Mouse (Mus musculus): Measurements from ENCODE around the gene Misp. TPM values are rescaled to one million over a fixed set of nuclear protein-coding genes. Genes with fewer than 3 reads are reported as not detected.

Misp gene
- polyA plus RNA-seq, 1 experiment from 2014 or later: 204 TPM

DNA sequence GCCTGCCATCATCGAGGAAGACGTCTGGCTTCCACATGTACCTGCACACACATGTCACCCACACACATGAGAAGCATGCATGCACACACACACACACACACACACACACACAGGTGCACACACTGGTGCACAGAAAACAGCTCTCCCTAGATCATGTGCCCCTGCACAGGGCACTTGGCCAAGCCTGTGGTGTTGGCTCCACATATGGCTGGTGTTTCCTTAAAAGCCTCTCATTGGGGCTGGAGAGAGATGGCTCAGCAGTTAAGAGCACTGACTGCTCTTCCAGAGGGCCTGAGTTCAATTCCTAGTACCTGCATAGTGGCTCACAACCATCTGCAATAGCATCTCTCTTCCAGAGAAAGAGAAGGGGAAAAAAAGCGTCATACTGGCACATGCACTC is 10.8 kb downstream of the Misp start:
- no peak for ATAC-seq

DNA sequence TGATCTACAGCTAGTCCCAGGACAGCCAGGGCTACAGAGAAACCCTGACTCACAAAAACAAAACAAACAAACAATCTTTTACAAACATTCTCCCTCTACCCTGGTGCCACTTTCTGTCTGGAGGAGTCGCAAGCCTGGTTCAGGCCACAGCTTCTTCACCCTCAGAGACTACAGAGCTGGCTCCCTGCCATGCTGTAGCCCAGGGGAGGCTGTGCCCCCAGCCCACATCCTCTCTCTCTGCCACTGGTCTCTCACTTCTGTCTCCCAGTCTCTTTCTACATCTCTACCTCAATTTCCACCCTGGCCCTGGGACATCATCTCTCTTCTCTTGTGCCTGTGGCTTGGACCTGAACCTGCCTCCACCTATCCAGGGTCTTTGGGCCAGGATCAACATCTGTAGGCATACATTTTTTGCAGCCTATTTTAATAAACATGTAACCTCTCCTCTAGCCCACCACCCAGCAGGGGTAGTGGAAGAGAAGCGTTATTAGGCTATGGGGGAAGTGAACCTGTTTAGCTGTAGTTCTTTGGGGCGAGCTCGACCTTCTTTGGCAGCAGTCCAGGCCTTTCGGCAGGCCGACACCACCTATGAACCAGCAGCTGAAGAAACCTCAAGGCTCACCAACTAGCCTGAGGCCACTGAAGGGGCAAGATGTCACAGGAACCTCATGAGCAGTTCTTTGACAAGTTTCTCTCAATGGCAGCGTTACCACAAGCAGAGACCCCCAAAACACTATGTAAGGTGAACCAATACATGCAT is 11.4 kb downstream of the Misp start:
- peaks cover 18% of the 10 kb centered on the region; the same call in 1 of the 2 replicates for H3K4me1 ChIP-seq (ENCODE audit: control insufficient read depth, insufficient read depth, low read length)
- 0 out of 2 replicates have a peak overlapping the region, but pooled peaks have one; percentile 25 for H3K9ac ChIP-seq (ENCODE audit: low read depth, low read length)
- H3K27ac ChIP-seq (ENCODE audit: low read length): 0 out of 2 replicates have a peak overlapping the region, but pooled peaks have one; percentile 26
- H3K36me3 ChIP-seq (ENCODE audit: control insufficient read depth, insufficient read depth, low read length): no peaks in the 10 kb centered on the region
- WGBS: 66% methylated on average over 7 of the region's 7 CpGs
- no peak for ATAC-seq
- H3K4me2 ChIP-seq (ENCODE audit: low read depth, low read length): no peak overlapping the region
- peaks cover 3% of the 10 kb centered on the region; the same call in 1 of the 2 replicates for H3K9me3 ChIP-seq (ENCODE audit: control insufficient read depth, low read length)
- H3K4me3 ChIP-seq (ENCODE audit: low read length): no peak overlapping the region
- no peaks in the 10 kb centered on the region for H3K27me3 ChIP-seq (replicated peaks; ENCODE audit: control insufficient read depth, insufficient read depth, low read length)

More for the DNA sequence above, 10.8 kb downstream of the Misp start:
- H3K4me2 ChIP-seq (ENCODE audit: low read depth, low read length): no peak overlapping the region
- WGBS: 92% methylated on average over 3 of the region's 3 CpGs
- H3K36me3 ChIP-seq (ENCODE audit: control insufficient read depth, insufficient read depth, low read length): no peaks in the 10 kb centered on the region
- no peak overlapping the region for H3K27ac ChIP-seq (ENCODE audit: low read length)
- peaks cover 18% of the 10 kb centered on the region; the same call in 1 of the 2 replicates for H3K4me1 ChIP-seq (ENCODE audit: control insufficient read depth, insufficient read depth, low read length)
- no peak overlapping the region for H3K4me3 ChIP-seq (ENCODE audit: low read length)
- no peaks in the 10 kb centered on the region for H3K27me3 ChIP-seq (replicated peaks; ENCODE audit: control insufficient read depth, insufficient read depth, low read length)
- no peaks in the 10 kb centered on the region for H3K9me3 ChIP-seq (ENCODE audit: control insufficient read depth, low read length)
- H3K9ac ChIP-seq (ENCODE audit: low read depth, low read length): no peak overlapping the region

DNA sequence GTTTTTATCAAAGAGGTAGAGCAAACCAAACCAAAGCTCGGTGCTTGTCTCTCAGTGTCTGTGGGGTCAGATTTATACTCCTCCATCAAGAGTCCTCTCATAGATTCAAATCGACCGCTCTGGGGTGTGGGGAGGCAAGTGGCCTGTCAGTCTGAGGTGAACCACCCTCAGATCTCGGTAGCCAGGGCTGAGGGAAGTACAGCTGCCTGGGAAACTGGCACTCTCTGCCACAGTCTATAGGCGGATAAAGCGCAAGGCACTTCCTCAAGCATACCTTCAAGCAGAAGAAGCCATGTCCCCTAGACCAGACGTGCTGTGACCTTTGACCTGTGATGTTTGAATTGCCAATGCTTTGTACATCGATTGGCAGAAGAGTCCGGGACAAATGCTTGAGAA is 12.0 kb downstream of the Misp start:
- Histone ChIP-seq H3K4me3 (ENCODE audit: low read length) (no peak overlapping the region), H3K36me3 (ENCODE audit: control insufficient read depth, insufficient read depth, low read length) (no peaks in the 10 kb centered on the region), H3K9ac (ENCODE audit: low read depth, low read length) (0 out of 2 replicates have a peak overlapping the region, but pooled peaks have one; percentile 25), H3K27ac (ENCODE audit: low read length) (no peak overlapping the region), H3K4me1 (ENCODE audit: control insufficient read depth, insufficient read depth, low read length) (peaks cover 18% of the 10 kb centered on the region; the same call in 1 of the 2 replicates), H3K9me3 (ENCODE audit: control insufficient read depth, low read length) (peaks cover 3% of the 10 kb centered on the region; the same call in 1 of the 2 replicates), H3K27me3 (replicated peaks; ENCODE audit: control insufficient read depth, insufficient read depth, low read length) (no peaks in the 10 kb centered on the region), H3K4me2 (ENCODE audit: low read depth, low read length) (no peak overlapping the region)
- 64% methylated on average over 9 of the region's 9 CpGs for WGBS
- ATAC-seq: peak; percentile 33; the same call in 1 of the 2 replicates

DNA sequence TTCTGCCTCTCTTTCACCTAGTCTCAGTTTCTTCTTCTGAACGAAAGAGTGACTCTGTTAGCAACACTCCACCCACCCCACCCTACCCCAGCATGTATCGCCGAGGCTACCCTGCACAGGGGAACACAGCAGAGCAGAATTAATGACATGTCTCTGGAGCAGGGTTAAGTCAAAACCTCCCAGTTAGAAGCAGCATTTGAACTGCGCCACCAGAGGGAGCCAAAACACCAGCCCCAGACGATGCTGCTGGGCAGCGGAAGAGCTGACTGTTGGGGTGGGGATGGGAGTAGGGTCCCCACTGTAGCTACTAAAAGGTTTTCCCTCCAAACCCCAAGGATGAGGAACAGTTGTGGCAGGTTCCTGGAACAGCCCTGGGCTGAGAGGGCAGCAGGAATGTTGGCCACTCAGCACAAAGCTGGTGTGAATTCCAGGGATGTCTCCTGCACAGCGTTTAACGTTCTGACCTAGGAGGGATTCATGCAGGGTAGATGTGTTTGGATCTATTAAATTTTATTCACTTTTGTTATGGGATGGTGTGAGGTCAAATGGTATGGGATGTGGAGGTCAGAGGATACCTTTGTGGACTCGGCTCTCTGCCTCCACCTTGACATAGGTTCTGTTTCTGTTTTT is 14.1 kb downstream of the Misp start:
- Histone ChIP-seq H3K36me3 (ENCODE audit: control insufficient read depth, insufficient read depth, low read length) (no peaks in the 10 kb centered on the region), H3K9me3 (ENCODE audit: control insufficient read depth, low read length) (peaks cover 3% of the 10 kb centered on the region; the same call in 1 of the 2 replicates), H3K27me3 (replicated peaks; ENCODE audit: control insufficient read depth, insufficient read depth, low read length) (no peaks in the 10 kb centered on the region), H3K4me2 (ENCODE audit: low read depth, low read length) (no peak overlapping the region), H3K27ac (ENCODE audit: low read length) (peak overlapping the region; percentile 27; the same call in 1 of the 2 replicates), H3K4me3 (ENCODE audit: low read length) (no peak overlapping the region), H3K9ac (ENCODE audit: low read depth, low read length) (no peak overlapping the region), H3K4me1 (ENCODE audit: control insufficient read depth, insufficient read depth, low read length) (peaks cover 18% of the 10 kb centered on the region; the same call in 1 of the 2 replicates)
- WGBS: 21% methylated on average over 9 of the region's 9 CpGs
- peak; percentile 57 for ATAC-seq

DNA sequence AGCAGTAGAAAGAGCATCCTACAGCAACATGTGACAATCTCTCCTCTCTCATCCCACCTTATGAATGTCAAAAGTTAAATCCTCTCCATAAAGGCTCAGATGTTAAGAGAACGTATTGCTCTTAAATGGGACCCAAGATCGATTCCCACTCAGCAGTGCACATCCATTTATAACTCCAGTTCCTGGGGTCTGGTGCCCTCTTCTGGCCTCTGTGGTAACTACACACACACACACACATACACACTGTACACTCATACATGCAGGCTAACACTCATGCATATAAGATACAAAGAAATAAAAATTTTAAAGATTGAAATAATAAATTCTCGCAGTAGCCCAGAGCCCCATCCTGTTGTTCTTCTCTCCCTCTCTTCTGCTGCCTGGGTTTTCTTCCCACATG is 16.1 kb downstream of the Misp start:
- Histone ChIP-seq H3K4me2 (ENCODE audit: low read depth, low read length) (no peak overlapping the region), H3K27me3 (replicated peaks; ENCODE audit: control insufficient read depth, insufficient read depth, low read length) (no peaks in the 10 kb centered on the region), H3K36me3 (ENCODE audit: control insufficient read depth, insufficient read depth, low read length) (no peaks in the 10 kb centered on the region), H3K9ac (ENCODE audit: low read depth, low read length) (no peak overlapping the region), H3K9me3 (ENCODE audit: control insufficient read depth, low read length) (peaks cover 3% of the 10 kb centered on the region; the same call in 1 of the 2 replicates), H3K4me1 (ENCODE audit: control insufficient read depth, insufficient read depth, low read length) (peaks cover 24% of the 10 kb centered on the region), H3K27ac (ENCODE audit: low read length) (no peak overlapping the region), H3K4me3 (ENCODE audit: low read length) (no peak overlapping the region)
- no peak for ATAC-seq
- WGBS: 94% methylated on average over 3 of the region's 3 CpGs

DNA sequence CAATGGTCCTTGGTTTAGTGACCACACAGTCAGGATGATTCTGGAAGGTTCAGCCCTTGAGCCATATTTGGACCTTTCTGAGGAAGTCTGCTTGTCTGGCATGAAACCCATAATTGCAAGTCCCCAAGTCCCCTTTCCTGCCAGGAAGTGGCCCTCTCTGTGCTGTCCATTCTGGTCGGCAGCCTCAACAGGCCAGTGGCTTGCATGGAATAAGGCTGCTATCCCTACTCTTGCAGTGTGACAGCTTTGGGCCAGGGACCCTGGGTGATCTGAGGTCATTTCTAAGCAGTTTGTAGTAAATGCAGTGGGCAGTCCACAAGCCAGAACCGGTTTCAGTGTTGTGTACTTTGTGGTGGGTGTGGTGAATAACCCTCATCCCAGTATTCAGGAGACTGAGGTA is 17.4 kb downstream of the Misp start:
- Histone ChIP-seq H3K9me3 (ENCODE audit: control insufficient read depth, low read length) (peaks cover 3% of the 10 kb centered on the region; the same call in 1 of the 2 replicates), H3K4me2 (ENCODE audit: low read depth, low read length) (no peak overlapping the region), H3K36me3 (ENCODE audit: control insufficient read depth, insufficient read depth, low read length) (no peaks in the 10 kb centered on the region), H3K27me3 (replicated peaks; ENCODE audit: control insufficient read depth, insufficient read depth, low read length) (no peaks in the 10 kb centered on the region), H3K4me3 (ENCODE audit: low read length) (no peak overlapping the region), H3K4me1 (ENCODE audit: control insufficient read depth, insufficient read depth, low read length) (peaks cover 24% of the 10 kb centered on the region), H3K9ac (ENCODE audit: low read depth, low read length) (no peak overlapping the region), H3K27ac (ENCODE audit: low read length) (no peak overlapping the region)
- 65% methylated on average over 2 of the region's 2 CpGs for WGBS
- ATAC-seq: no peak

DNA sequence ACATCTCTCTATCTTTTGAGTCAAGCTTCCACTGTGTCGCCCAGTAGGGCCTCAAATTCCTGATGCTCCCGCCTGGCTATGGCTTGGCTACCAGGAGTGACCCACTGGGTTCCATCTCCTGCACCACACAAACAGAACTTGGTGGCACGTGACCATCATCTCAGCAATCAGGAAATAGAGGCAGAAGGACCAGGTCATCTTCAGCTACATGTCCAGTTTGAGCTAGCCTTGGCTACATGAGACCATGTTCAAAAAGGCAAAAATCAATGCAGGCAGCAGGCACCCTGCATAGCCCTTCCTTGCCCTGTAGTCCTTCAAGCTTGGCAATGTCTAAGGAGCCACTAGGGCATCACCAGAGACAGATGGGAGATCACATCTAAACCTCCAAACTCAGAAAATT is 19.3 kb downstream of the Misp start:
- no peak overlapping the region; the same call in 1 of the 2 replicates for H3K4me2 ChIP-seq (ENCODE audit: low read depth, low read length)
- no peak overlapping the region for H3K9ac ChIP-seq (ENCODE audit: low read depth, low read length)
- 93% methylated on average over 3 of the region's 3 CpGs for WGBS
- H3K9me3 ChIP-seq (ENCODE audit: control insufficient read depth, low read length): peaks cover 3% of the 10 kb centered on the region; the same call in 1 of the 2 replicates
- ATAC-seq: no peak
- peak overlapping the region; percentile 52; the same call in 1 of the 2 replicates for H3K4me3 ChIP-seq (ENCODE audit: low read length)
- no peaks in the 10 kb centered on the region for H3K36me3 ChIP-seq (ENCODE audit: control insufficient read depth, insufficient read depth, low read length)
- peaks cover 25% of the 10 kb centered on the region for H3K4me1 ChIP-seq (ENCODE audit: control insufficient read depth, insufficient read depth, low read length)
- no peaks in the 10 kb centered on the region for H3K27me3 ChIP-seq (replicated peaks; ENCODE audit: control insufficient read depth, insufficient read depth, low read length)
- H3K27ac ChIP-seq (ENCODE audit: low read length): peak overlapping the region; percentile 93

DNA sequence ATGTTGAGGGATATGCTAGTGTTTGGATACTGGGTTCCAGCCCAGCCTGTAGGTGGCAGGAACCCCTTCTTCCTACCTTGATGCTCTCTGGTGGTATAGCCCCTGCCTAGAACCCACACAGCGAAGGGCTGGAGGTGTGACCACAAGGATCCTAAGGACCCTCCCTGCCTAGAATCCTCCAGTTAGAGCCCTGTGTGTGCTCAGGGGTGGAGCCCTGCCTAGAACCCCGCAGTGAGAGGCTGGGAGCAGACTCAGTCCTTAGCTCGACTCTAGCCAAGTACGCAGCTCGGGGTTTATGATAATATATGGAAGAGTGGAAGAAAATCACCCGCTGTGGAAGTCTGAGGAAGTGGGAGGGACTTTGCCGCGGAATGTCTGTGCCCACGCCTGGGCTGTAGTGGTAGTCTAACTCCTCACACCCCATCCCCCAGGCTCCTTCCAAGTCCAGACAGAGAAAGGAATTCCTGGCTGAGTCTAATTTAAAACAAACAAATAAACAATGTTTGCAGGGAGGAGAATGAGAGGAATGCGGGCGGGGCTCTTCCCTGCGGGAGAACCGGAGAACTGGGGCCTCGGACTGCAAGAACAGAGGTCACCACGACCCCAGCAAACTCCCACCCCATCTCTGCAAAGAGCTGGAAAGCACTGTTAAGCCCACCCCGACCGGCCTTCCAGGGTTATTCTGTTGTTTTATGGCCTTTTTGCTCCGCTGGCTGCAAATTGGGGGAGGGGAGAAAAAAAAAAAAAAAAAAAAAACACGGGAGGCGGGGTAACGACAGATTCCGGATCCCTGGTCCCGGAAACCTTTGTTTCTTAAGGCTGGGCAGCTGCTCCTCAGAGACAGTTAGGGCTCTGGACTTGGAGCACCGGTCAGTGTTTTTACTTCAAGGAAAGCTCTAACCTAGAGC is 20.1 kb downstream of the Misp start:
- ATAC-seq: peak; percentile 91
- WGBS: 2% methylated on average over 24 of the region's 24 CpGs
- Histone ChIP-seq H3K27me3 (replicated peaks; ENCODE audit: control insufficient read depth, insufficient read depth, low read length) (no peaks in the 10 kb centered on the region), H3K36me3 (ENCODE audit: control insufficient read depth, insufficient read depth, low read length) (no peaks in the 10 kb centered on the region), H3K4me2 (ENCODE audit: low read depth, low read length) (peak overlapping the region; percentile 86), H3K9me3 (ENCODE audit: control insufficient read depth, low read length) (peaks cover 3% of the 10 kb centered on the region; the same call in 1 of the 2 replicates), H3K4me1 (ENCODE audit: control insufficient read depth, insufficient read depth, low read length) (peaks cover 25% of the 10 kb centered on the region), H3K27ac (ENCODE audit: low read length) (peak overlapping the region; percentile 93), H3K4me3 (ENCODE audit: low read length) (peak overlapping the region; percentile 52), H3K9ac (ENCODE audit: low read depth, low read length) (peak overlapping the region; percentile 67)

Measured in intestine, embryonic 16.5 days (tissue).